Mouse (Mus musculus) monocyte, adult 5-6 weeks (primary cell): Measurements from ENCODE around the gene Fut7. TPM values are rescaled to one million over a fixed set of nuclear protein-coding genes. Genes with fewer than 3 reads are reported as not detected.

Experiments
- total RNA-seq: library from RNA; stranded (forward); fragments of 200-1000, 200-491, 200-594 nt; gene quantifications from 3 replicates; pipeline ENCODE4 v1.2.3, GENCODE M21; 2017

Gene Fut7
- total RNA-seq, 1 experiment from 2014 or later, result 13.9 TPM

Other genes starting within 250 kb of the Fut7 start
- 22.3 to 51.8 TPM (median 24.4 TPM) in 3 replicates for gene Nrarp, start 242.5 kb upstream of the Fut7 start, total RNA-seq
- gene Tor4a, start 226.4 kb upstream of the Fut7 start, total RNA-seq, result 28.8 to 64.7 TPM (median 31.0 TPM) in 3 replicates
- gene Nelfb, start 211.8 kb upstream of the Fut7 start, total RNA-seq, result 82.8 to 113 TPM (median 105 TPM) in 3 replicates
- gene Stpg3, start 208.6 kb upstream of the Fut7 start, total RNA-seq, result not detected in 3 replicates
- not detected in 3 replicates for gene Fam166a, start 204.5 kb upstream of the Fut7 start, total RNA-seq
- 161 to 206 TPM (median 166 TPM) in 3 replicates for gene Tubb4b, start 198.6 kb upstream of the Fut7 start, total RNA-seq
- gene Slc34a3, start 188.9 kb upstream of the Fut7 start, total RNA-seq, result not detected in 3 replicates
- not detected in 3 replicates for gene Rnf224, start 186.5 kb upstream of the Fut7 start, total RNA-seq
- not detected in 3 replicates for gene Rnf208, start 181.0 kb upstream of the Fut7 start, total RNA-seq
- gene Cysrt1, start 180.8 kb upstream of the Fut7 start, total RNA-seq, result not detected in 3 replicates
- 4.5 to 4.9 TPM in 2 of 3 replicates, not detected in the other for gene AL732309.1, start 176.4 kb upstream of the Fut7 start, total RNA-seq
- 12.2 to 16.8 TPM (median 15.6 TPM) in 3 replicates for gene Tmem203, start 167.8 kb upstream of the Fut7 start, total RNA-seq
- gene Tprn, start 160.6 kb upstream of the Fut7 start, total RNA-seq, result 7.1 to 9.2 TPM (median 8.4 TPM) in 3 replicates
- 31.8 to 50.4 TPM (median 32.4 TPM) in 3 replicates for gene Ssna1, start 150.8 kb upstream of the Fut7 start, total RNA-seq
- gene Anapc2, start 150.8 kb upstream of the Fut7 start, total RNA-seq, result 42.6 to 64.9 TPM (median 43.8 TPM) in 3 replicates
- not detected in 3 replicates for gene Tmem210, start 135.1 kb upstream of the Fut7 start, total RNA-seq
- gene Lrrc26, start 133.4 kb upstream of the Fut7 start, total RNA-seq, result not detected in 3 replicates
- gene Grin1, start 104.1 kb upstream of the Fut7 start, total RNA-seq, result 0.49 TPM in 1 of 3 replicates, not detected in the others
- 31.6 to 66.4 TPM (median 33.3 TPM) in 3 replicates for gene Man1b1, start 90.9 kb upstream of the Fut7 start, total RNA-seq
- 24.8 to 101 TPM (median 57.4 TPM) in 3 replicates for gene Dpp7, start 66.9 kb upstream of the Fut7 start, total RNA-seq
- gene Uap1l1, start 57.6 kb upstream of the Fut7 start, total RNA-seq, result 6.6 to 19.5 TPM (median 12.9 TPM) in 3 replicates
- gene Sapcd2, start 50.9 kb upstream of the Fut7 start, total RNA-seq, result 4.3 TPM in 1 of 3 replicates, not detected in the others
- not detected in 3 replicates for gene Entpd2, start 27.4 kb upstream of the Fut7 start, total RNA-seq
- not detected in 3 replicates for gene Npdc1, start 23.9 kb upstream of the Fut7 start, total RNA-seq
- gene Abca2, start 5.4 kb downstream of the Fut7 start, total RNA-seq, result 16.8 to 46.8 TPM (median 17.5 TPM) in 3 replicates
- not detected in 3 replicates for gene Clic3, start 33.6 kb downstream of the Fut7 start, total RNA-seq
- gene Paxx, start 37.8 kb downstream of the Fut7 start, total RNA-seq, result 21.4 to 39.6 TPM (median 32.9 TPM) in 3 replicates
- gene Ptgds, start 46.8 kb downstream of the Fut7 start, total RNA-seq, result not detected in 3 replicates
- not detected in 3 replicates for gene Lcn12, start 70.6 kb downstream of the Fut7 start, total RNA-seq
- gene Fbxw5, start 77.5 kb downstream of the Fut7 start, total RNA-seq, result 33.3 to 58.1 TPM (median 38.6 TPM) in 3 replicates
- gene C8g, start 78.5 kb downstream of the Fut7 start, total RNA-seq, result not detected in 3 replicates
- 16.6 to 29.4 TPM (median 18.0 TPM) in 3 replicates for gene Traf2, start 123.7 kb downstream of the Fut7 start, total RNA-seq
- 80.0 to 121 TPM (median 114 TPM) in 3 replicates for gene Edf1, start 134.6 kb downstream of the Fut7 start, total RNA-seq
- gene Mamdc4, start 151.6 kb downstream of the Fut7 start, total RNA-seq, result 2.8 to 6.2 TPM in 2 of 3 replicates, not detected in the other
- 0.67 to 1.9 TPM (median 1.1 TPM) in 3 replicates for gene Phpt1, start 152.0 kb downstream of the Fut7 start, total RNA-seq
- 0.10 TPM in 1 of 3 replicates, not detected in the others for gene Ajm1, start 158.5 kb downstream of the Fut7 start, total RNA-seq
- gene Rabl6, start 185.3 kb downstream of the Fut7 start, total RNA-seq, result 42.7 to 71.6 TPM (median 51.7 TPM) in 3 replicates
- not detected in 3 replicates for gene Ccdc183, start 194.4 kb downstream of the Fut7 start, total RNA-seq
- 12.4 to 19.4 TPM (median 14.3 TPM) in 3 replicates for gene Tmem141, start 198.7 kb downstream of the Fut7 start, total RNA-seq
- not detected in 3 replicates for gene Fcna, start 204.8 kb downstream of the Fut7 start, total RNA-seq
- not detected in 3 replicates for gene Lcn8, start 229.9 kb downstream of the Fut7 start, total RNA-seq
- gene Lcn5, start 234.7 kb downstream of the Fut7 start, total RNA-seq, result not detected in 3 replicates